Mouse (Mus musculus): ENCODE data around the gene Gm3424. TPM values are rescaled to one million over a fixed set of nuclear protein-coding genes. Genes with fewer than 3 reads are reported as not detected.
"Not testable (repeated sequence)": the region's sequence is repeated elsewhere in the genome, so short reads cannot be mapped to it uniquely, and the experiment has no call there.

The Gm3424 gene
- polyA plus RNA-seq (2014; fragmentation: Nextera tagmentation; extraction: Ambion mirVana), result not detected in 2 replicates

DNA sequence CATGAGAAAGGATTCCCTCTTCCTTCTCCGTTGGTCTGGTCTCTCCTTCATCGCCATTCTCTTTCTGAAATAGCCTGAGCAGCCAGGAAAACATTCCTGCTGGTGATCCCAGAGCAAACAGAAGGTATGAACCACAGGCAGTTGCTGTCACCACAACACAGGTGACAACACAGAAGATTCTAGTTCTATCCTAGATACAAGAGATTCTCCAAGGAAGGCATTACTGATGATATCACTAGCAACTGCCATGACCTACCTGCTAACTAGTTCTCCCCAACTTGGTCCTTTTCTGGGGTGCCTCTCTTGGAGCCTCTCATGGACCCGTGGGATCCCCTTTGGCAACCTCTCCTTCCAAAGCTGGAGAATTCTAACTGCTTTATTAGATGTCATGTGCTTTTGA is at the start of gene Gm3424:
Gene Gm3424, minus strand, starts transcription at position 101 of the 400 bp plus-strand sequence.
- not testable (repeated sequence) for H3K4me3 ChIP-seq (replicated peaks; ENCODE audit: low read depth, low read length); ATAC-seq (ENCODE audit: low FRiP score, low TSS enrichment); H3K27ac ChIP-seq (replicated peaks; ENCODE audit: low read depth, low read length); H3K4me1 ChIP-seq (ENCODE audit: control insufficient read depth, insufficient read depth, low read length); H3K27me3 ChIP-seq (ENCODE audit: control insufficient read depth, insufficient read depth, low read length); H3K4me2 ChIP-seq (ENCODE audit: low read length); H3K9me3 ChIP-seq (ENCODE audit: control insufficient read depth, low read length); H3K36me3 ChIP-seq (ENCODE audit: control insufficient read depth, insufficient read depth, low read length); DNase-seq; H3K9ac ChIP-seq (replicated peaks; ENCODE audit: low read length)
- WGBS, result no CpG with 5 or more reads among the region's 3 CpGs

GRCm38 (mm10) chr14:5879791-5880190 is 49.7 kb upstream of the Gm3424 start:
- not testable (repeated sequence) for H3K27ac ChIP-seq (replicated peaks; ENCODE audit: low read depth, low read length); H3K27me3 ChIP-seq (ENCODE audit: control insufficient read depth, insufficient read depth, low read length); H3K9me3 ChIP-seq (ENCODE audit: control insufficient read depth, low read length); H3K4me1 ChIP-seq (ENCODE audit: control insufficient read depth, insufficient read depth, low read length); ATAC-seq (ENCODE audit: low FRiP score, low TSS enrichment); H3K36me3 ChIP-seq (ENCODE audit: control insufficient read depth, insufficient read depth, low read length)
- Histone ChIP-seq H3K4me2 (ENCODE audit: low read length) (peak overlapping the region; percentile 64), H3K4me3 (replicated peaks; ENCODE audit: low read depth, low read length) (peak overlapping the region; percentile 43), H3K9ac (replicated peaks; ENCODE audit: low read length) (peak overlapping the region; percentile 52)
- peak; percentile 32 for DNase-seq
- WGBS, result 5% methylated on average over 22 of the region's 28 CpGs

DNA sequence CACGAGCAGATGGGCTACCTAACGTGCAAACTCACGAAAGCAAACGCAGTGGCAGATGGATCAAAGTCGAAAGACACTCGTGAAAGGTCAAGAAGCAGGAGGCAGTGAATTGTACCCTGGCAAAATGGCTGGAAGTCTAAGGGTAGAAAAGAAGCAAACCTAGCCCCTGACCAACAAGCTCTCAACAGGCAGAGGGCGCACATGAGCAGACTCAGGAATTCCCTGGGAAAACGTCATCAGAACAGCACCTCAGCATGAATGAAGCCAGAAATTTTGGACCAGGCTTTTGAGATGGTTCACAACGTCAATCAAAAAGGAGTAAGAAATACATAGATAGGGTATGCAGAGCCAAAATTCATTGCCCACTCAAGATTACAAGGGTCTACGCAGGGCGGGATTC is 49.0 kb upstream of the Gm3424 start:
- 6% methylated on average over 5 of the region's 11 CpGs for WGBS
- not testable (repeated sequence) for H3K4me1 ChIP-seq (ENCODE audit: control insufficient read depth, insufficient read depth, low read length); ATAC-seq (ENCODE audit: low FRiP score, low TSS enrichment); H3K27ac ChIP-seq (replicated peaks; ENCODE audit: low read depth, low read length); H3K36me3 ChIP-seq (ENCODE audit: control insufficient read depth, insufficient read depth, low read length); H3K9ac ChIP-seq (replicated peaks; ENCODE audit: low read length); H3K27me3 ChIP-seq (ENCODE audit: control insufficient read depth, insufficient read depth, low read length); H3K4me3 ChIP-seq (replicated peaks; ENCODE audit: low read depth, low read length); H3K9me3 ChIP-seq (ENCODE audit: control insufficient read depth, low read length)
- peak overlapping the region; percentile 29; the same call in 1 of the 2 replicates for H3K4me2 ChIP-seq (ENCODE audit: low read length)
- DNase-seq, result peak; percentile 91

DNA sequence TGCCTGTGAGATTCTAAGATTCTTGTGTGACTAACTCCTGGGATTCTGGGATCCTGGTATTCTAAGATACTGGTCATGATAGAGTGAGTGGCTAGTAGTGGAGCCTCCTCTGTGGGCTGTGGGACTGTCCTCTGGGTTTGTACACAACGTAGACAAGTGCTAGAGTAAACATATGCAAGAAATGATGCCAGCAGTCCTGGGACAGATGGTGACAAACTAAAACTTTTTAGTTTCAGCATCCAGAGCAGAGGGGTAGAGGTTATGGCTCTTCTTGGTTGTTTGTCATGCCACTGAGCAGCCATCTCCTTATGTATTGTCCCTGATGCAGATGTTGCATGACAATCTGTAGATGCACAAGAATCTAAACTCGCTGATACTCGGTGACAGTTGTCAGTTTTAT is 25.8 kb upstream of the Gm3424 start:
- not testable (repeated sequence) for H3K4me1 ChIP-seq (ENCODE audit: control insufficient read depth, insufficient read depth, low read length); H3K27me3 ChIP-seq (ENCODE audit: control insufficient read depth, insufficient read depth, low read length); H3K27ac ChIP-seq (replicated peaks; ENCODE audit: low read depth, low read length); ATAC-seq (ENCODE audit: low FRiP score, low TSS enrichment); H3K36me3 ChIP-seq (ENCODE audit: control insufficient read depth, insufficient read depth, low read length); DNase-seq; H3K4me2 ChIP-seq (ENCODE audit: low read length); H3K9ac ChIP-seq (replicated peaks; ENCODE audit: low read length); H3K9me3 ChIP-seq (ENCODE audit: control insufficient read depth, low read length); H3K4me3 ChIP-seq (replicated peaks; ENCODE audit: low read depth, low read length)
- 87% methylated on average over 3 of the region's 3 CpGs for WGBS

DNA sequence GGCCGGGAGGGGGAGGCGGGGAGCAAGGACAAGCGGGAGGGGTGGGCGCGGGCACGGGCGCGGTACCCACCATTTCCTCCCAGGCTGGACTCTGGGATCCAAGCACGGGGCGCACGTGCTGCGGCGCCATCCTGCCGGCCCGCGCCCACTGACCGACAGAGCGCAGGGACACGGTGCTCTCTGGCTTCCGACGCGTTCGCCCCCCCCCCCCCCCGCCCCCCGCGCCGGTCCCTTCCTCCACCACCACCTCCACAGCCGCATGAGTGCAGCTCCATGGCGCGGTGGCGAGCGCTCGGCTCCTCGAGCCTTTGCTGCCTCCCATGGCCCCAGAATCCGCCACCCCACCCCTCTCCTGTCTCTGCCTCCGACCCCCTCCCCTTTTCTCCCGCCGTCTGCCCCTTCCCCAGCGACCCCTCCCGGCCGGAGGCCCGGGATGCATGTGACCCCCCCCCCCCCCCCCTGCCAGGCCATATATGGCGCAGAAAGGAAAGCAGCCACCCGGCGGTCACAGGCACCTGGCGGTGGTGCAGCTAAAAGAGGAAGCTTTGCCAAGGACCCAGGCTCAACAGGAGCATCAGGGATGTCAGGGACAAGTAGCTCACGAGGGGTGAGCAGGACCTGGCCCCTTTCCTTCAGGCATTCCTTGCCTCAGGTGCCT is 17.3 kb downstream of the Gm3424 start:
- ATAC-seq (ENCODE audit: low FRiP score, low TSS enrichment); H3K27me3 ChIP-seq (ENCODE audit: control insufficient read depth, insufficient read depth, low read length); H3K36me3 ChIP-seq (ENCODE audit: control insufficient read depth, insufficient read depth, low read length); DNase-seq; H3K4me3 ChIP-seq (replicated peaks; ENCODE audit: low read depth, low read length); H3K4me1 ChIP-seq (ENCODE audit: control insufficient read depth, insufficient read depth, low read length); H3K4me2 ChIP-seq (ENCODE audit: low read length); H3K9ac ChIP-seq (replicated peaks; ENCODE audit: low read length); H3K9me3 ChIP-seq (ENCODE audit: control insufficient read depth, low read length); H3K27ac ChIP-seq (replicated peaks; ENCODE audit: low read depth, low read length): not testable (repeated sequence)
- WGBS, result no CpG with 5 or more reads among the region's 47 CpGs

DNA sequence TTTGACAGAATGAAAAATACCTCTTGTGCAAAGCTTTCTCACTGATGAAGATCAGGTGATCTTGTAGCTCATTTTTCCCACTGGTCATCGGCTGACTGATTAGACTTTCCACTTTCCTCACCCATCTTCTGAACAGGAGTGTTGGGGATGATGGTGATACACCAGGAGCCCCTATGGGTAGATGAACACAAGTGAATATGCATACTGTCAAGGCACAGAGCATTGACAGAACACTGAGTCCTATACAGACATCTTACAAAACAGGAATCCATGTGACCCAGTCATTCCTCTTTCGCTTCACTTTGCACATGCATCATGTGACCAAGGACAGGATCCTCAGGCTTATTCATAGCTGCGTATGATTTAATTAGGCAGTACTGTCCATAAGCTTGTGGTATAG is 22.2 kb downstream of the Gm3424 start, which contains the start of gene Gm3383:
Gene Gm3383, minus strand, starts transcription at position 101 of the 400 bp plus-strand sequence.
- not testable (repeated sequence) for H3K4me1 ChIP-seq (ENCODE audit: control insufficient read depth, insufficient read depth, low read length); H3K4me2 ChIP-seq (ENCODE audit: low read length); H3K27ac ChIP-seq (replicated peaks; ENCODE audit: low read depth, low read length); H3K4me3 ChIP-seq (replicated peaks; ENCODE audit: low read depth, low read length); H3K9ac ChIP-seq (replicated peaks; ENCODE audit: low read length); ATAC-seq (ENCODE audit: low FRiP score, low TSS enrichment); H3K9me3 ChIP-seq (ENCODE audit: control insufficient read depth, low read length); DNase-seq; H3K27me3 ChIP-seq (ENCODE audit: control insufficient read depth, insufficient read depth, low read length); H3K36me3 ChIP-seq (ENCODE audit: control insufficient read depth, insufficient read depth, low read length)
- WGBS, result no CpG with 5 or more reads among the region's 3 CpGs

Other genes with a start within 250 kb of the Gm3424 start
- not detected in 2 replicates for gene Gm8265, start 197.3 kb downstream of the Gm3424 start, polyA plus RNA-seq (2014; fragmentation: Nextera tagmentation; extraction: Ambion mirVana)
- not detected in 2 replicates for gene Gm9603, start 142.9 kb downstream of the Gm3424 start, polyA plus RNA-seq (2014; fragmentation: Nextera tagmentation; extraction: Ambion mirVana)
- gene Gm3373, start 88.8 kb downstream of the Gm3424 start, polyA plus RNA-seq (2014; fragmentation: Nextera tagmentation; extraction: Ambion mirVana), result 0.32 and 0.74 TPM in 2 replicates
- 4.8 and 10.4 TPM in 2 replicates for gene Gm3383, start 22.3 kb downstream of the Gm3424 start, polyA plus RNA-seq (2014; fragmentation: Nextera tagmentation; extraction: Ambion mirVana)
- 0.74 and 1.4 TPM in 2 replicates for gene Gm8237, start 50.1 kb upstream of the Gm3424 start, polyA plus RNA-seq (2014; fragmentation: Nextera tagmentation; extraction: Ambion mirVana)
- gene Gm3248, start 131.4 kb upstream of the Gm3424 start, polyA plus RNA-seq (2014; fragmentation: Nextera tagmentation; extraction: Ambion mirVana), result 3.6 and 5.1 TPM in 2 replicates
- not detected in 2 replicates for gene Gm3453, start 148.8 kb upstream of the Gm3424 start, polyA plus RNA-seq (2014; fragmentation: Nextera tagmentation; extraction: Ambion mirVana)
- gene Gm6337, start 227.9 kb upstream of the Gm3424 start, polyA plus RNA-seq (2014; fragmentation: Nextera tagmentation; extraction: Ambion mirVana), result not detected in 2 replicates